Mouse (Mus musculus): ENCODE measurements around the gene Rab20. TPM values are rescaled to one million over a fixed set of nuclear protein-coding genes. Genes with fewer than 3 reads are reported as not detected.

The Rab20 gene
- polyA plus RNA-seq, 1 experiment from 2014 or later, result 1.7 TPM

GRCm38 (mm10) chr8:11415089-11415488, 63.4 kb downstream of the Rab20 start:
- Histone ChIP-seq H3K9ac (no peak overlapping the region), H3K9me3 (no peaks in the 10 kb centered on the region), H3K4me1 (peaks cover 22% of the 10 kb centered on the region), H3K4me2 (replicated peaks) (no peak overlapping the region), H3K36me3 (peaks cover 25% of the 10 kb centered on the region), H3K4me3 (no peak overlapping the region), H3K27ac (no peak overlapping the region), H3K27me3 (no peaks in the 10 kb centered on the region)
- no peak for ATAC-seq (ENCODE audit: low FRiP score, low read depth)
- WGBS, result 90% methylated on average over 10 of the region's 10 CpGs

- Histone ChIP-seq H3K4me2 (replicated peaks) (no peak overlapping the region), H3K4me3 (no peak overlapping the region), H3K27ac (no peak overlapping the region), H3K36me3 (peaks cover 33% of the 10 kb centered on the region), H3K27me3 (no peaks in the 10 kb centered on the region), H3K4me1 (peaks cover 22% of the 10 kb centered on the region), H3K9ac (no peak overlapping the region), H3K9me3 (no peaks in the 10 kb centered on the region)
- WGBS, result 57% methylated on average over 8 of the region's 8 CpGs
- no peak for ATAC-seq (ENCODE audit: low FRiP score, low read depth)
Measured at GRCm38 (mm10) chr8:11414304-11414703, 64.2 kb downstream of the Rab20 start.

- Histone ChIP-seq H3K27me3 (no peaks in the 10 kb centered on the region), H3K4me2 (replicated peaks) (no peak overlapping the region), H3K9ac (no peak overlapping the region), H3K9me3 (no peaks in the 10 kb centered on the region), H3K4me1 (peaks cover 22% of the 10 kb centered on the region), H3K36me3 (peaks cover 50% of the 10 kb centered on the region), H3K4me3 (no peak overlapping the region), H3K27ac (0 out of 2 replicates have a peak overlapping the region, but pooled peaks have one; percentile 22)
- no peak for ATAC-seq (ENCODE audit: low FRiP score, low read depth)
- 54% methylated on average over 5 of the region's 5 CpGs for WGBS
Measured at GRCm38 (mm10) chr8:11412450-11412849, 66.1 kb downstream of the Rab20 start.

- ATAC-seq (ENCODE audit: low FRiP score, low read depth), result peak; percentile 76
Measured at GRCm38 (mm10) chr8:11411504-11412124, 66.9 kb downstream of the Rab20 start.

GRCm38 (mm10) chr8:11405722-11406481, 72.6 kb downstream of the Rab20 start:
- Histone ChIP-seq H3K4me2 (replicated peaks) (no peak overlapping the region), H3K4me3 (no peak overlapping the region), H3K9ac (peak overlapping the region; percentile 25; the same call in 1 of the 2 replicates), H3K9me3 (no peaks in the 10 kb centered on the region), H3K4me1 (peaks cover 22% of the 10 kb centered on the region), H3K27ac (peak overlapping the region; percentile 39; the same call in 1 of the 2 replicates), H3K27me3 (no peaks in the 10 kb centered on the region), H3K36me3 (peaks cover 72% of the 10 kb centered on the region)
- 45% methylated on average over 13 of the region's 13 CpGs for WGBS
- ATAC-seq (ENCODE audit: low FRiP score, low read depth), result peak; percentile 25; the same call in 1 of the 2 replicates

More at GRCm38 (mm10) chr8:11411504-11412124, 66.9 kb downstream of the Rab20 start:
- no peaks in the 10 kb centered on the region for H3K9me3 ChIP-seq
- H3K4me3 ChIP-seq, result no peak overlapping the region
- H3K27me3 ChIP-seq, result no peaks in the 10 kb centered on the region
- H3K9ac ChIP-seq, result 0 out of 2 replicates have a peak overlapping the region, but pooled peaks have one; percentile 19
- H3K27ac ChIP-seq, result peak overlapping the region; percentile 28; the same call in 1 of the 2 replicates
- 43% methylated on average over 12 of the region's 12 CpGs for WGBS
- peaks cover 57% of the 10 kb centered on the region for H3K36me3 ChIP-seq
- peaks cover 23% of the 10 kb centered on the region for H3K4me1 ChIP-seq
- no peak overlapping the region for H3K4me2 ChIP-seq (replicated peaks)

- Histone ChIP-seq H3K9ac (no peak overlapping the region), H3K27me3 (no peaks in the 10 kb centered on the region), H3K9me3 (no peaks in the 10 kb centered on the region), H3K4me2 (replicated peaks) (no peak overlapping the region), H3K36me3 (peaks cover 63% of the 10 kb centered on the region), H3K4me3 (no peak overlapping the region), H3K4me1 (peaks cover 33% of the 10 kb centered on the region), H3K27ac (no peak overlapping the region)
- 61% methylated on average over 4 of the region's 4 CpGs for WGBS
- ATAC-seq (ENCODE audit: low FRiP score, low read depth), result no peak
Measured at GRCm38 (mm10) chr8:11404614-11405013, 73.9 kb downstream of the Rab20 start.

- Histone ChIP-seq H3K4me1 (peaks cover 37% of the 10 kb centered on the region), H3K36me3 (peaks cover 55% of the 10 kb centered on the region), H3K9me3 (no peaks in the 10 kb centered on the region), H3K9ac (no peak overlapping the region), H3K27me3 (no peaks in the 10 kb centered on the region), H3K4me3 (no peak overlapping the region), H3K27ac (no peak overlapping the region), H3K4me2 (replicated peaks) (no peak overlapping the region)
- no peak for ATAC-seq (ENCODE audit: low FRiP score, low read depth)
- WGBS, result 94% methylated on average over 9 of the region's 9 CpGs
Measured at GRCm38 (mm10) chr8:11403813-11404212, 74.7 kb downstream of the Rab20 start.

Other genes with a start within 250 kb of the Rab20 start
- 52.1 and 56.3 TPM in 2 replicates for gene Col4a2, start 165.9 kb downstream of the Rab20 start, polyA plus RNA-seq (2015; fragmentation: Nextera tagmentation; extraction: Ambion mirVana)
- 113 and 115 TPM in 2 replicates for gene Col4a1, start 165.9 kb downstream of the Rab20 start, polyA plus RNA-seq (2015; fragmentation: Nextera tagmentation; extraction: Ambion mirVana)
- 128 and 132 TPM in 2 replicates for gene Naxd, start 18.8 kb upstream of the Rab20 start, polyA plus RNA-seq (2015; fragmentation: Nextera tagmentation; extraction: Ambion mirVana)
- gene Cars2, start 72.1 kb upstream of the Rab20 start, polyA plus RNA-seq (2015; fragmentation: Nextera tagmentation; extraction: Ambion mirVana), result 23.3 and 25.3 TPM in 2 replicates
- gene Ing1, start 76.9 kb upstream of the Rab20 start, polyA plus RNA-seq (2015; fragmentation: Nextera tagmentation; extraction: Ambion mirVana), result 37.9 and 42.5 TPM in 2 replicates
- gene Ankrd10, start 157.0 kb upstream of the Rab20 start, polyA plus RNA-seq (2015; fragmentation: Nextera tagmentation; extraction: Ambion mirVana), result 105 and 115 TPM in 2 replicates
- gene 1700016D06Rik, start 222.4 kb upstream of the Rab20 start, polyA plus RNA-seq (2015; fragmentation: Nextera tagmentation; extraction: Ambion mirVana), result 0.11 TPM in 1 of 2 replicates, not detected in the other
- gene Arhgef7, start 249.0 kb upstream of the Rab20 start, polyA plus RNA-seq (2015; fragmentation: Nextera tagmentation; extraction: Ambion mirVana), result 46.5 and 52.3 TPM in 2 replicates